In the genomic region with DNA sequence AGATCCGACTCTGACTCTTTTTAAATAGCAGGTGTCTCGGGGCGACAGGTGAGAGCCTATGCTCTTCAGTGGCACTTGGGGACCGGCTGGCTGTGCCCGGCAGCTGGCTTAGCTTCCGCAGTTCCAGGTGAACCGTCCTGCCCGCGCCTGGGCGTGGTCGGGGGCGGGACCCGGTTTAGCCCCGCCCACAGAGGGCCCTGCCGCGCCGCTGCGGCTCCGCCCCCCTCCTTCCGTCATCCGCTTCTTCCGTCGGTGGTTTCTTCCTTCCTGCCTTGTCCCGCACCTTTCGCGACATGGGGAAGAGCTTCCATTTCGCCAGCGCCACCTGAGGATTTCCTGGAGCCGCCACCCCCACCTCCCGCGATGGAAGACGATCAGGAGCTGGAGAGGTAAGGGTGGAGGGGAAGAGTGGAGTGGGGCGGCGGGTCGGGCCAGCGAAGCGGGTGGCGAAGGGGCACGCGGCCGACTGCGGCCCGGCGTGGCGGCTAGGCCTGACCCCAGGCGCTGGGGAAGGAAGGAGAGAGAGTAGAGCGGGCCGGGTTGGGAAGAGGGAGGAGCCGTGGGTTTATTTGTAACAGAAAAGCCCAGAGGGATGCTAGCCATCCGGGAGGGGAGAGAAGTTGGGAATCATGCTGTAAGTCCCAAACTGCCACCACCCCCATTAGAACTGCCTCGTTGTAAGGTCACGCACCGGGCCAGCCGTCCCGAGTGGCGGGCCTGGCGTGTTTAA, we compare ENCODE assay signal across 8 mouse cellular contexts. TPM values are rescaled to one million over a fixed set of nuclear protein-coding genes. Genes with fewer than 3 reads are reported as not detected.
DNase-seq lines count a peak whose midpoint lies in the region; ATAC-seq and TF ChIP-seq lines count a peak whose summit lies in the region.

No protein-coding gene starts in this region.

- H3K27ac ChIP-seq in ES-E14 (ENCODE audit: insufficient read depth, low read depth, low read length, poor library complexity, severe bottlenecking): peak overlapping the region; percentile 52; the same call in 1 of the 2 replicates
- peak overlapping the region; percentile 93 for H3K27ac ChIP-seq in forebrain, embryonic 15.5 days (replicated peaks)
- peak overlapping the region; percentile 76 for H3K27ac ChIP-seq in liver, postnatal 0 days (ENCODE audit: low read depth)
- peak overlapping the region; percentile 90 for H3K27ac ChIP-seq in neural tube, embryonic 13.5 days (replicated peaks)

- peak overlapping the region; percentile 83 to 92 for H3K4me3 ChIP-seq in ES-E14 (ENCODE audit: insufficient read depth in 1 of 2, low read depth in 1 of 2, low read length in 2 of 2, poor library complexity in 1 of 2, severe bottlenecking in 1 of 2)
- peak overlapping the region; percentile 82 for H3K4me3 ChIP-seq in forebrain, embryonic 15.5 days
- peak overlapping the region; percentile 68 for H3K4me3 ChIP-seq in liver, postnatal 0 days (ENCODE audit: low read depth, low read length)
- peak overlapping the region; percentile 89 for H3K4me3 ChIP-seq in neural tube, embryonic 13.5 days

- peaks cover 3% of the 10 kb centered on the region for H3K36me3 ChIP-seq in ES-E14 (ENCODE audit: control insufficient read depth, insufficient read depth, low read length, poor library complexity, severe bottlenecking)
- no peaks in the 10 kb centered on the region; the same call in 1 of the 2 replicates for H3K36me3 ChIP-seq in forebrain, embryonic 15.5 days
- H3K36me3 ChIP-seq in liver, postnatal 0 days (replicated peaks; ENCODE audit: insufficient read depth, low read length): 0 out of 2 replicates have a peak, but pooled peaks cover 11% of the 10 kb centered on the region
- H3K36me3 ChIP-seq in neural tube, embryonic 13.5 days: peaks cover 8% of the 10 kb centered on the region

- WGBS in forebrain, embryonic 15.5 days: under 1% methylated on average over 57 of the region's 57 CpGs
- under 1% methylated on average over 54 of the region's 57 CpGs for WGBS in liver, postnatal 0 days (ENCODE audit: insufficient replicate concordance)
- under 1% methylated on average over 53 of the region's 57 CpGs for WGBS in neural tube, embryonic 13.5 days

- ATAC-seq in forebrain, embryonic 15.5 days (replicated peaks): peak; percentile 69
- ATAC-seq in liver, postnatal 0 days: peak; percentile 68
- ATAC-seq in neural tube, embryonic 13.5 days (ENCODE audit: low read depth): peak; percentile 74

- H3K4me2 ChIP-seq in forebrain, embryonic 15.5 days (replicated peaks): peak overlapping the region; percentile 86
- H3K4me2 ChIP-seq in liver, postnatal 0 days (ENCODE audit: low read depth, low read length): peak overlapping the region; percentile 89
- peak overlapping the region; percentile 78 for H3K4me2 ChIP-seq in neural tube, embryonic 13.5 days

- no peak for TF ChIP-seq CTCF in liver, postnatal 0 days (IDR thresholded peaks at IDR 0.05; ENCODE audit: low read depth)

- no peaks in the 10 kb centered on the region for H3K9me3 ChIP-seq in ES-E14 (ENCODE audit: control insufficient read depth, insufficient read depth, low read depth, low read length)
- no peaks in the 10 kb centered on the region for H3K9me3 ChIP-seq in forebrain, embryonic 15.5 days
- H3K9me3 ChIP-seq in liver, postnatal 0 days (ENCODE audit: low read length): no peaks in the 10 kb centered on the region
- H3K9me3 ChIP-seq in neural tube, embryonic 13.5 days: no peaks in the 10 kb centered on the region

- in situ Hi-C loops in ES-E14 (cut with MboI; ENCODE audit: low sequenced_read_pairs in 2 of 2, unreplicated experiment in 2 of 2): no loop called here

- TF ChIP-seq EP300 in liver, postnatal 0 days (IDR thresholded peaks at IDR 0.05; ENCODE audit: low read depth): no peak

- peak; percentile 72 for DNase-seq in ES-E14 (ENCODE audit: low read depth, low spot score)
- peak; percentile 94 for DNase-seq in cerebellum, adult 11-12 months
- peak; percentile 80 for DNase-seq in heart, postnatal 25 days (ENCODE audit: low spot score)
- DNase-seq in layer of hippocampus, adult 11-12 months (ENCODE audit: low spot score): peak; percentile 92
- DNase-seq in liver, postnatal 0 days: peak; percentile 97
- peak; percentile 61 for DNase-seq in telencephalon, adult 2 months (ENCODE audit: low read depth, low spot score)

- H3K27me3 ChIP-seq in forebrain, embryonic 15.5 days: no peaks in the 10 kb centered on the region
- no peaks in the 10 kb centered on the region for H3K27me3 ChIP-seq in liver, postnatal 0 days (ENCODE audit: insufficient read depth, low read length)
- peaks cover 3% of the 10 kb centered on the region; the same call in 1 of the 2 replicates for H3K27me3 ChIP-seq in neural tube, embryonic 13.5 days

- peak overlapping the region; percentile 88 for H3K9ac ChIP-seq in ES-E14 (ENCODE audit: insufficient read depth, low read depth, low read length, poor library complexity, severe bottlenecking)
- H3K9ac ChIP-seq in forebrain, embryonic 15.5 days (replicated peaks): peak overlapping the region; percentile 73
- H3K9ac ChIP-seq in liver, postnatal 0 days (replicated peaks): peak overlapping the region; percentile 83
- peak overlapping the region; percentile 79 for H3K9ac ChIP-seq in neural tube, embryonic 13.5 days

- peaks cover 0 to 12% of the 10 kb centered on the region in 2 experiments; a peak in 3 of 4 replicates for H3K4me1 ChIP-seq in ES-E14 (ENCODE audit: control insufficient read depth in 2 of 2, insufficient read depth in 2 of 2, low read length in 2 of 2, poor library complexity in 1 of 2)
- H3K4me1 ChIP-seq in forebrain, embryonic 15.5 days: peaks cover 21% of the 10 kb centered on the region
- H3K4me1 ChIP-seq in liver, postnatal 0 days (ENCODE audit: insufficient read depth): peaks cover 18% of the 10 kb centered on the region
- peaks cover 41% of the 10 kb centered on the region for H3K4me1 ChIP-seq in neural tube, embryonic 13.5 days (replicated peaks)

- intact Hi-C loops in heart, postnatal 25 days (cut with DNase I): loop anchor here (2.0 to 10.0 kb wide), 2 partner anchors 43 to 243 kb away; a partner anchor contains a TSS

TF ChIP-seq in ES-E14, 5 proteins besides CTCF, POLR2A, EP300 and RAD21:
- TF ChIP-seq ZC3H11A (IDR thresholded peaks at IDR 0.05; ENCODE audit: borderline replicate concordance, low read depth, low read length) (no peak), ZNF384 (IDR thresholded peaks at IDR 0.05; ENCODE audit: low read depth, low read length) (no peak), HCFC1 (IDR thresholded peaks at IDR 0.05; ENCODE audit: borderline replicate concordance, insufficient read depth, low read length) (no peak), MAFK (IDR thresholded peaks at IDR 0.05; ENCODE audit: insufficient read depth, low read depth, low read length) (no peak)

RNA-seq across cellular contexts. Expression of a gene that starts 0.6 kb away (rescaled TPM):
- 123 and 160 TPM in 2 replicates for total RNA-seq in ES-E14 (2012; rRNA removed)
- polyA plus RNA-seq in forebrain, embryonic 15.5 days (2015; fragmentation: Nextera tagmentation; extraction: Ambion mirVana): 114 TPM in 2 replicates
- total RNA-seq in heart, postnatal 25 days (2021): 10 to 100 TPM; 73.2 to 73.8 TPM
- polyA plus RNA-seq in liver, postnatal 0 days (2015; fragmentation: Nextera tagmentation; extraction: Ambion mirVana): 72.2 and 72.9 TPM in 2 replicates
- 94.7 and 109 TPM in 2 replicates for polyA plus RNA-seq in neural tube, embryonic 13.5 days (2015; fragmentation: Nextera tagmentation; extraction: Ambion mirVana)

RNA-seq across cellular contexts. Expression of a gene that starts 1.1 kb away (rescaled TPM):
- total RNA-seq in ES-E14 (2012; rRNA removed): 8.5 and 11.6 TPM in 2 replicates
- 9.9 and 10.8 TPM in 2 replicates for polyA plus RNA-seq in forebrain, embryonic 15.5 days (2015; fragmentation: Nextera tagmentation; extraction: Ambion mirVana)
- total RNA-seq in heart, postnatal 25 days (2021): 10 to 100 TPM; 10.1 to 10.7 TPM
- 5.4 and 6.9 TPM in 2 replicates for polyA plus RNA-seq in liver, postnatal 0 days (2015; fragmentation: Nextera tagmentation; extraction: Ambion mirVana)
- polyA plus RNA-seq in neural tube, embryonic 13.5 days (2015; fragmentation: Nextera tagmentation; extraction: Ambion mirVana): 6.9 and 7.4 TPM in 2 replicates

Comparison
In these comparisons a context has a peak if more than half of its experiments do, and no peak if none do; other contexts are left out.
1. Peak in every context shown above with its lines: DNase-seq, ATAC-seq, H3K4me3 ChIP-seq and H3K27ac ChIP-seq.